Mouse (Mus musculus) heart, postnatal 0 days (tissue): ENCODE results near the gene Tfdp1.

Source experiments
- CTCF ChIP-seq: IDR thresholded peaks from 2 replicates; pipeline ENCODE4 v1.5.1; 2016; ENCODE audit warnings: antibody characterized with exemption, control low read depth, low read depth
- EP300 ChIP-seq: IDR thresholded peaks from 2 replicates; pipeline ENCODE4 v1.6.1; 2016; ENCODE audit warnings: antibody characterized with exemption, low read depth

DNA sequence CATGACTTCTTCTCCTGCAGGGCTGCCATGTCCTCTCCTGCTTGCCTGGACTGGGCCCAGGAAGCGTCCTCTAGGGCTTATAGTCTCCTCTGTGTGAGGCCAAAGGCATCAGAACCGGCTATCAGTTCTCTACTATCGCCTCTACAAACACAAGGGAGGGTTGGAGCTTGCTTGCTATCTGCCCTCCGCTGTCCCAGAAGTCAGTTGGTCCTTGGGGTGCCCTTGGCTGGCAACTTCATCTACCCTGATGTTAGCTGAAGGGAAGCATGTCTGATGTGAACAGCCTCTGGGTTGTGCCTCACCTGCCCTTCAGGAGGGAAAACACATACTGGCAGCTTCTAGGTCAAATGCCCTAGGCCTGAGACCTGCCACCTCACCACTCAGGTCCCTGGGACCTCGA is 58.2 kb downstream of the Tfdp1 start, which contains the start of gene Atp4b:
- TF ChIP-seq CTCF, result no peak
- TF ChIP-seq EP300, result no peak
